Mouse (Mus musculus) liver, postnatal 0 days (tissue): Measurements from ENCODE around the gene Aspn.
A peak's percentile ranks its signal among the peaks of the same experiment; 100 is the strongest.

Experiments
- CTCF ChIP-seq: sonication (generic); IDR thresholded peaks from 2 replicates; pipeline ENCODE4 v1.5.1; 2016; ENCODE audit warnings: antibody characterized with exemption, low read depth
- EP300 ChIP-seq: IDR thresholded peaks from 2 replicates; pipeline ENCODE4 v1.6.1; 2016; ENCODE audit warnings: antibody characterized with exemption, low read depth, mild to moderate bottlenecking

DNA sequence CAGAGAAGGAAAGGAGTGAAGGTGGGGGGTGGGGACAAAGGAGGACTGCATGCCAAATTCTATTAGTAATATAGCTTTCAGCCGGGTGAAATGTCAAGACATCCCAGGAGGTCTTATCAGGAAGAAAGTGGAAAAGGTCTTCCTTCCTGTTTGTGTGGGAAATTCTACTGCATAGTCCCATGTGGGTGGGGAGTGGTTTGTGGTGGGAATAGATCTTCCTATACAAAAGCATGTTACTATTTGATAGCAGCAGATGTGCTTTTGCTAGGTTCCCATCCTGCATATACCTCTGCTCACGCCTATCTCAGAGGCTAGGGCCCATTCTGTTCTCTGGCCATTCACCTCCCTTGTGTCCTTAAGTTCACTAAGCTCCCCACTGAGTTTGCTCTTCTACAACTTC lies 16.6 kb downstream of the Aspn start:
- TF ChIP-seq EP300 (peak; percentile 52; the same call in 1 of the 2 replicates), CTCF (no peak)
